Mouse (Mus musculus) embryo, embryonic 10.5 days (tissue): Measurements from ENCODE around the gene Cfap161.

Source experiments
- DNase-seq: peaks from one replicate; pipeline ENCODE4 v3.0.0-alpha.2; 2015; ENCODE audit warnings: low spot score

Cfap161 gene

DNA sequence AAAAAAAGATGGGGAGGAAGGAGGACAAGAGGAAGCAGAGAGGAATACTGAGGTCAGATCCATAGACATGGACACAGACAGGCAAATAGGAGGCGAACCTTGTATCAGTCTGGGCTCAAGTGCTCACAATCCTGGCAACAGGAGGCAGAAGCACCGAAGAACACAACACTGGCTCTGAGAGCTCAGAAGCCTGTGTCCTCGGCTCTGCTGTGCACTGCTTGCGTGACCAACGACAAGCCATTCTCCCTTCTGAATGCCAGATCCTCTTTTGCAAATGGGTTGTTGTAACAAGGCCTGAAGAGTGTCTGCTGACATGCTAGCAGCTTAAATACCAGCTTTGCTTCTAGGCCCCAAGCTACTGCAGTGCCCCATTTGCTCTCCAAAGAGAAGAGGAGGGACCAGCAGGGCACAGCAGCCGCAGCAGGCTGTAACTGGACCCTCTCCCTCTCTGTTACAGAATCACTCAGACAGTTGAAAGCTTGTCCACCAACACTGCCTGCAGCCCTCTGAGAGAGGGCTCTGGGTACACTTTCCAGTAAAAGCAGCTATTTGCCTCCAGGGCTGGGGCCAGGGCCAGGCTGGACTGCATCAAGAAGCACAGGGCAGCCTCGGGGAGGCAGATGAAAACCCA lies 54.9 kb downstream of the Cfap161 start:
- DNase-seq: peak; percentile 32

DNA sequence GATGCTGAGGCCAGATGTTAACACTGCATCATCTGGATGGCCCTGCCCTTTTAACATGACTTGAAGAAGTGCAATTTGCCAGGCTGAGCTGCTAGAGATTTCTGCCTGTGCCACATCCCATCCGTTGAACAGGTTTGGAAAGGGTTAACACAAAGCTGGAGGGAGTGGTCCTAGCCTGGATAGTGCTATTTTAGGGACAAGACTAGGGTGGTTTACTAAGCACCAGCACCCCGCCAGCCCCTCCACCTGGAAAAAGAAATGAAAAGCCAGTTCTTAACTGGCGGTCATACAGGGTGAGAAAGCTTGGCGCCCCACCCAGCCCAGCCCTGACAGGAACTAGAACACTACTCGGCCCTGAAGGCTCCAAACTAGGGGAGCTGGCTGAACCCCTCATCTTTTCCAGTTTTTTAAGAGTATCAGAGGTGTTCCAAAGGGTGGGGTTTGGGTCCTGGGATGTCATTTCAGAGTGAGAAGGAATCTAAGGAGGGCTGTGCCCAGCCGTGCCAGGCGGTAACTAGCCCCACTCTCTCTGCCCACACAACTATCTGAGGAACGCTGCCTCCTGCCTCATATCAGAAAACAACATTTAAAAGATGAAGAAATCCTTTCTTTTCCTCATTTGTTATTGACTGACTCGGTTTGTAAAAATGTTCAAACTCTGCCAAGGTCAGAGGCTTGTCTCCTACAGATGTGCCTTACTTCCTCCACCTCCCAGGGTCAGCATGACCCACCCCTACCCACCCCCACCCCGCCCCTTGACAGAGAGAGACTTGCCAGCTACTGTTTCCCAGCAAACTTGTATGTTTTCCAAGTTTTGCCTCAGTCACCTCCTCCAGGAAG lies 55.8 kb downstream of the Cfap161 start:
- no peak for DNase-seq

DNA sequence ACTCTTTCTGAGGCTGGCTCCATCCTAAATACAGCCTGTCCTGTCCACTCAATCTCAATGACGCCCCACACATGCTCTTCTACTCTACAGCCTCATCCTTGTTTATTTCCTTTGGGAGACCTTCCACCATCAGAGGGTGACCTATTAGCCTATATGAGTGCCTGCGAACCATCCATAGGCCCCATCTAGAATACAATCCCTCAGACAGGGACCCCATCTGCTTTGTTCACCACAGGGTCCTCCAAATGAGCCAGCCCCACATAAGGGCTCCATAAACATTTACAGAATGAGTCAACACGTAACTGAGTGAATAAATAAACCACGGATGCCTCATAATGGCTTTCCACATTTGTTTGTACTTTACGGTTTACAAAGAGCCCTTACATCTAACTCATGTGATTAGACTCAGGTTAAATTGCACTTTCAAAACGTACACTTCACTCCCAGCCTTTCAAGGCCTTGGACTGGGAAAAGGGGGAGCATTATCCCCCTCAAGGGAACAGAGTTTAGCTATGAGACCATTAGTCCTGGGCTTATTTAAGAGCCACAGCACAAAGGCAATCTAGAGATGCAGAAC lies 56.7 kb downstream of the Cfap161 start:
- DNase-seq: no peak

DNA sequence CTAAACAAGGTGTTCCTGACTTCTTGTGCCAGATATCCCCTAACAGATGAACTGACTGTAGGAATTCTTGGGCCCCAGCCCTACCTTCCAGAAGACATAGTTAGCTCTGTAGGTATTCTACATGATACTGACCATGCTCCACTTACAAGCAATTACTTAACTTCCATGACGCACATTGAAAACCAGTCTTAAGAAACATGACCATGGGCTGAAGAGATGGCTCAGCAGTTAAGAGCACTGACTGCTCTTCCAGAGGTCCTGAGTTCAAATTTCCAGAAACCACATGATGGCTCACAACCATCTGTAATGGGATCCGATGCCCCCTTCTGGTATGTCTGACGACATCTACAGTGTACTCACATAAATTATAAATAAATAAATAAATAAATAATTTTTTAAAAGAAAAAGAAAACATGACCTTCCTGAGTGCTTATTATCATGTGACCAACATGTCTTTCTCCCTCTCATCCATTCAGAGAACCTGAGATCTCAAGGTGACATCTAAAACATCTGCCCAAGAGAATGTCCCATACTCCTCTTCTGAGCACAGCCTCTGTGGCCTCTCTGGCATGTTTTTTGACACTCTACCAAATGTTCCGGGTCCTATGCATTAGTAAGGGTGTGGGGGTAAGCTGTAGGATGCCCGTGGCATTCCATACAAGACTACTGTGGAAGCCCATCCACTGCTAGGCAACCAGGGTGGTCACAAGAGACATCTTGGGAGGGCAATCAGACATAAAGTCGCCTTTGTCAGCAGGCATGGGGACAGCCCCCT lies 58.2 kb downstream of the Cfap161 start:
- no peak for DNase-seq

DNA sequence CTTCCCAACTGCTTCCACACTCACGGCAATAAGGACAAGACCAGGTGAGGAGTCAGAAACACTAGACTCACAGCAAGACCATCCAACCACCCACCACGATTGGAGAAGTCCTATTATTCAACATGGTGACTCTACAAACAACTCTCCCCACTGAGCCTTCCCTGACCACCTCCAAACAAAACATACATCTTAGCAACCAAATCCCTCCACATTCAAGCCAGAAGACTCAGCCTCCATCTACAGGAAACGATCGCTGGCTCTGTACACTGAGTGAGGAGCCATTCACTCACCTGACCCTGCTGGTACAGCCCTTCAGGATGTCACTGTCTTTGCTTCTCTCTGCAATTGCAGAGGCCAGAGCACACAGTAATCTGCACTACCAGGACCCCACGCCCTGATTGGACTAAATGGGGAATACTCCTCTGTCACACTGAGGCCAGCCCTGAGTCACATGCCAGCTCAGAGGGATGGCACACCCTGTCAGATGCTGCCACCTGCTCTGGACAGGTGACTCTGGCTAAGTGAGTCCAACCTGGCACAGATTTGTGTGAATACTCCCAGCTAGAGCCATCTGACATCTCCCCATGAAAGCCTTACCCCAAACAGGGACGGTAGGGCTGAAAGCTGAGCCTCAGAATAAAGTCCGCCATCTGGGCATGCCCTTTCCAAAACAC lies 59.4 kb downstream of the Cfap161 start:
- DNase-seq: no peak

DNA sequence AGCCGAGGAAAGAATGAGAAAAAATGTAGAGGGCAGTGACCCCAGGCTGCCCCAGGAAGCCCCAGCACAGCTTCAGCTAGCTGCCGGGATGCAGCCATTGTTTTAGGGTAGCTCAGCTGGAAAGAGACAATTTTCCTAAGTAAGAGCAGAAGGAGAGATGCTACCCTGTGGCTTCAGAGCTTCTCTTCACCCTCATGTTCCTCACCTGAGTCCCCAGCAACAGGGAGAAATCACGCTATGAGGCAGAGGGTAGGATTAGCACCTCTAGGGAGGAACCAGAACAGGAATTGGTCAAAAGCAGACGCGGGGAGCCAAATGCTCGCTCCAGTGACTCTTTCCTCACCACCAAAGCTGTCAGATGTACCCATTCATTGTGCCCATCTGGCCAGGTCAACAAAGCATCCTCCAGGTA lies 60.0 kb downstream of the Cfap161 start:
- DNase-seq: no peak

DNA sequence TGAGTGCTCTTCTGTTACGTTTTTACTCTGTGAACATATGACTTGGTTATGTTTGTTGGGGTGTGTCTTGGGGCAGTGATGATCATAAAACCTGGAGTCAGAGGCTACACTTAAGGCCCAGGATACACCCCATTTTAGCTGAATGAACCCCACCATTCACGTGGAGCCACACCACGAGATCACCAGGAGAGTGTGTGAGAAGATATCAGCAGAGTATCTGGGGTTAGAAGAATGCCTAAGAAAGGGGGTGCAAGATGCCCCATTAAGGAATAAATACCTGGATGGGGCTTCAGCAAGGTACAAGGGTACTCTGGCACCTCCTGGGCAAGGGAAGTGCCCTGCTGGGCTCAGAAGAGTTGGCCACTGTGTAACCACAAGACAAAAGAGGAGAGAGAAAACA lies 60.4 kb downstream of the Cfap161 start:
- no peak for DNase-seq

DNA sequence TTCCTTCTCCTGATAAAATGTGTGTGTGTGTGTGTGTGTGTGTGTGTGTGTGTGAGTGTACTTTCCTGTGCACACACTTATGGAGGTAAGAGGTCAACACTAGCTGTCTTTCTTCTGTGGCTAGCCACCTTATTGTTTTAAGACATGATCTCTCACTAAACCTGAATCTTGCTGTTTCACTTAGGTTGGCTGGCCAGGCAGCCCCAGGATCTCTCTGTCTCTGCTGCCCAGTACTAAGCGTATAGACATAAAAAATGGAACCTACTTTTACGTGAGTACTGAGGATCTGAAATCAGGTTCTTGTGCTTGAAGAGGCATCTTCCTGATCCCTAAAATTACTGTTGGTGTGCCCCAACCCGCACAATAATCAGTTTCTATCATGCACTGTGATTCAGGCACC lies 61.9 kb downstream of the Cfap161 start:
- DNase-seq: no peak

DNA sequence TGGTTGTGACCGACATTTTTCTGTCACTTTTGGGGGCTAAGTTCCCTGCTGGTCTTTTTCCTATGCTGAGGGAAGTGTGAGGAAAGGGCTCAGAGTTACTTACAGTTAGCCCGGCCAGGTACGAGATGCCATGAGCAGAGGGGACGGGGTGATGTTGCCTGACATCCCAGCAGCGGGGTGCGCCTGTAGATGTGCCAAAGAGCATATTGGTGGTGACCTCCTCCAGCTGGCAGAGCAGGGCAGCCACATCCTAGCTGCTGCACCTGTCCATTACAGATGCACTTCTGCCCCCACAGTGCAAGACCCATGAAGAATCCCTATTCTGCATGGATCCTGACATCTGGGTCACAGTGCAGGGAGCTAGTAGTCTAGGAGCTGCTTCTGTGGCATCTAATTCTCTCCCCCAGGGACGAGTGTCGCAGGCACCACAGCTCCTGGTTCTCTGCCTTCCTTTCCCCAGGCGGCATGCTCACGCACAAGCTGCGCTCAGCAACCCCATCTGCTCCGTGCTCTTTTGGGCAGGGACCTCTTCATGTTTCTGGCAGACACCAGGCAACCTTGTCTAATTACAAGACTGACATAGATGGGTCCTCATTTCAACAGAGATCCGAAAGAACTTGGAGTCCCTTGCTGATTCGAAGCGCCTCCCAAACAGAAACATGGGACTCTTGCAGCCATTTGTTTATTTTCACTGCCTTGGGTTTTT lies 62.6 kb downstream of the Cfap161 start:
- no peak for DNase-seq

DNA sequence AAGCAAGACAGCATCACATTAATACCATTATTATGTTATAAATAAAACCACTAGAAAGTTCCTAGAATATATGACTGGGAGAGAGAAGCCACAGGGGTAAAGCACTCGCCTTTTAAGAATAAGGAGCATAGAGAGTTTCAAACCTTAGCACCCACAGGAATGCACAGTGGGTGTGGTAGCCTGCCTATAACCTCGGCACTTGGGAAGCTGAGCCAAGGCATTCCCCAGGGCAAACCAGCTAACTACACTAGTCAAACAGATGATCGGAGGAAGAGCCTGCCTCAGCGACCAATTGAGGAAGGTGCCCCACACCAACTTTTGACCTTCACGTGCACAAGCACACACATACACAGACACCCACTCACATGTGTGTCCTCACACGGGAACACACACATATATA lies 63.4 kb downstream of the Cfap161 start:
- DNase-seq: no peak

DNA sequence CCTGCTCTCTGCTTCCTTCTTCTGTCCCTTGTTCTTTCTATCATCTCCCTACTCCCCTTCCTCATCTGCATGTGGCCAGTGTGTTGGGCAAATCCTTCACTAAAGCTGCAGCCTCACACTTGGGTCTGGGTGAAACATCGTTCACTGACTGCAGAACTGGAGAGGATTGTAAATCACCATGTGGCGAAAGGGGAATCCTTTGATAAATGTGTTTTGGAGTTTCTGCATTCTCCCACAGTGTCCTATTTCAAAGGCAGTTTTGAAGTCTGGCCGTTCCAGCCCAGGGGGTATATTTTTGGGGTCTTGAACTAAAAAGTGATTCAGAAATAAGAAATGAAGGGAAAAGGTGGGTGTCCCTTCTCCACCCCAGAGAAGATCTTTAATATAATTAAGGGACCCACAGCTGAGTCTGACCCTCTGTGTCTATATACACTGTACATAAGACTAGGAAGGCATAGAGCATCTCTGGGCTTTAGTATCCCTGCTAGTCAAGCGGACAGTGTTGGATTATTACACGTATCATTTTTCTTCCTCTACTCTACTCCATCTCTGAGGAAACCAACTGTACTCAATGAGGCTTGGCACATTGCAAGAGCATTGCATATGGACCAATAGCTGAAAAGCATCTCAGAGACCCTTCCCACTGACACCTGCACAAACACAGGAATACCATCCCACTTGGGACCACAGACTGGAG lies 67.6 kb downstream of the Cfap161 start:
- peak; percentile 51 for DNase-seq

DNA sequence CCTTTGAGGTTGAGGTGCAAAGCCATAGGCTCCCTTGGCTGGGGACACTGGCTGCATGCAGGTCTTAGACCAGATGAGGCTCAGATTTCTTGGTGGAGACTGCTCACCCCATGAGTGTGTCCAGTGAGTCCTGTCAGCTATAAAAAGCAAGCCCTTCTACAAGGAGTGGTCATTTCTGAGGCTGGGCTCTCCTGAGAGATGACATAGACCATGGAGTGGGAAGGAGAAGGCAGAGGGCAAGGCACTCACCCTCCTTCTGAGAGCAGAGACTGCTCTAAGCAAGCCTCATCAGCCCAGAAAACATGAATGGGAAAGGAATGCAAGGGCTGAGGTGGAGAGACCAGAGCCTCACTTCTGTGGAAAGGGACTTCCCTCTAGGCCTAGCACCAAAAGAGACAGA lies 68.9 kb downstream of the Cfap161 start:
- no peak for DNase-seq

DNA sequence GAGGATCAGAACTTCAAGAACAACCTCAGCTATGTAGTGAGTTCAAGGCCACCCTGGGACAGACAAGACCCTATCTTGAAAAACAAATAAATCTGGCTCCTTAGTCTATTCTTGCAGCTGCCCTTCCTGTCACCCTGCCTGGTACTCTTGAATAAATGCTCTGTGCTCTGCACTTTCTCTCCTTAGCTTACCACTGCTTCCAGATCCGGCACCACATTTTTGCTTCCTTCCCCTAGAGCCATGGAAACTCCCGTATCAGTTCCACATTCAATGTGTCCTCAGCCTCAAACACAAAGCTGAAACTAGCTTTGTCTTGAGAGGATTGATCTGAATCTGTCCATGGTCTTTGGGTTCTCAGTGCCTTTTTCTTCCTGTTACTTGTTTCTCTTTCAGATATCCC lies 70.1 kb downstream of the Cfap161 start:
- DNase-seq: no peak
